ENCODE assay signal across 8 mouse cellular contexts in genomic region chr2:36021385-36022159, GRCm38 (mm10). TPM values are rescaled to one million over a fixed set of nuclear protein-coding genes. Genes with fewer than 3 reads are reported as not detected.
A peak's percentile ranks its signal among the peaks of the same experiment; 100 is the strongest.
DNase-seq lines count a peak whose midpoint lies in the region; ATAC-seq and TF ChIP-seq lines count a peak whose summit lies in the region.

No protein-coding gene starts in this region.

- peaks cover 46% of the 10 kb centered on the region for H3K4me1 ChIP-seq in E14TG2a.4 (replicated peaks; ENCODE audit: low read depth, low read length)
- H3K4me1 ChIP-seq in forebrain, embryonic 15.5 days, result peaks cover 14% of the 10 kb centered on the region

- peak; percentile 23 for TF ChIP-seq CTCF in E14TG2a.4 (conservative IDR thresholded peaks at IDR 0.05; ENCODE audit: low read length)
- TF ChIP-seq CTCF in layer of hippocampus, adult 2 months (conservative IDR thresholded peaks at IDR 0.05), result peak; percentile 68

- no peak overlapping the region for H3K27ac ChIP-seq in forebrain, embryonic 15.5 days (replicated peaks)
- H3K27ac ChIP-seq in layer of hippocampus, adult 2 months, result no peak overlapping the region

- ATAC-seq in cerebellum, adult (ENCODE audit: insufficient number of reproducible peaks, low FRiP score, low TSS enrichment), result peak; percentile 31; the same call in 1 of the 2 replicates
- peak; percentile 77 for ATAC-seq in forebrain, embryonic 15.5 days (replicated peaks)
- 0 out of 2 replicates have a peak, but pooled peaks have one; percentile 36 for ATAC-seq in neutrophil, adult 5-6 weeks (ENCODE audit: extremely low read depth, insufficient number of reproducible peaks, low FRiP score, poor library complexity, severe bottlenecking)

- H3K9ac ChIP-seq in forebrain, embryonic 15.5 days (replicated peaks), result peak overlapping the region; percentile 33; the same call in 1 of the 2 replicates

- peak; percentile 89 for DNase-seq in heart, postnatal 4 days
- peak; percentile 76 to 81 for DNase-seq in layer of hippocampus, adult 2 months (ENCODE audit: low spot score in 2 of 2)
- DNase-seq in lung, adult 18-20 months, result peak; percentile 48 to 65
- peak; percentile 64 for DNase-seq in thymus, postnatal 14 days

- H3K4me3 ChIP-seq in E14TG2a.4 (replicated peaks; ENCODE audit: low read length), result peak overlapping the region; percentile 27; the same call in 1 of the 2 replicates
- peak overlapping the region; percentile 31 for H3K4me3 ChIP-seq in forebrain, embryonic 15.5 days
- peak overlapping the region; percentile 39 for H3K4me3 ChIP-seq in layer of hippocampus, adult 2 months

- H3K36me3 ChIP-seq in E14TG2a.4 (ENCODE audit: insufficient read depth, low read length), result no peaks in the 10 kb centered on the region
- H3K36me3 ChIP-seq in forebrain, embryonic 15.5 days, result no peaks in the 10 kb centered on the region

- peaks cover 26% of the 10 kb centered on the region for H3K9me3 ChIP-seq in E14TG2a.4 (ENCODE audit: low read length)
- H3K9me3 ChIP-seq in forebrain, embryonic 15.5 days, result no peaks in the 10 kb centered on the region

- 4% methylated on average over 32 of the region's 32 CpGs for WGBS in forebrain, embryonic 15.5 days

- H3K4me2 ChIP-seq in forebrain, embryonic 15.5 days (replicated peaks), result peak overlapping the region; percentile 54

- peaks cover 15% of the 10 kb centered on the region for H3K27me3 ChIP-seq in E14TG2a.4 (ENCODE audit: insufficient read depth, low read length)
- H3K27me3 ChIP-seq in forebrain, embryonic 15.5 days, result no peaks in the 10 kb centered on the region

RNA-seq across cellular contexts. Expression of gene Ndufa8, which starts 27.6 kb away (rescaled TPM):
- polyA plus RNA-seq in forebrain, embryonic 15.5 days (2015; fragmentation: Nextera tagmentation; extraction: Ambion mirVana), result 259 and 263 TPM in 2 replicates
- total RNA-seq in heart, postnatal 4 days (2021), result 100 to 1,000 TPM; 487 to 501 TPM
- 100 to 1,000 TPM; 175 to 180 TPM for total RNA-seq in layer of hippocampus, adult 2 months (2021)
- total RNA-seq in neutrophil, adult 5-6 weeks (2017), result 24.8 and 32.9 TPM in 2 replicates

RNA-seq across cellular contexts. Expression of gene Morn5, which starts 27.7 kb away (rescaled TPM):
- polyA plus RNA-seq in forebrain, embryonic 15.5 days (2015; fragmentation: Nextera tagmentation; extraction: Ambion mirVana), result 1.7 and 2.5 TPM in 2 replicates
- total RNA-seq in heart, postnatal 4 days (2021), result not detected
- 1 to 10 TPM; 1.4 to 1.7 TPM for total RNA-seq in layer of hippocampus, adult 2 months (2021)
- total RNA-seq in neutrophil, adult 5-6 weeks (2017), result not detected in 2 replicates

RNA-seq across cellular contexts. Expression of gene Ttll11, which starts 41.9 kb away (rescaled TPM):
- polyA plus RNA-seq in forebrain, embryonic 15.5 days (2015; fragmentation: Nextera tagmentation; extraction: Ambion mirVana), result 2.7 and 3.0 TPM in 2 replicates
- 1 to 10 TPM; 2.2 to 2.7 TPM for total RNA-seq in heart, postnatal 4 days (2021)
- 10 to 100 TPM; 33.9 to 38.8 TPM for total RNA-seq in layer of hippocampus, adult 2 months (2021)
- 0.25 and 3.4 TPM in 2 replicates for total RNA-seq in neutrophil, adult 5-6 weeks (2017)
